Mouse (Mus musculus) CH12.LX (cell line): ENCODE results near the gene Pnpo. TPM values are rescaled to one million over a fixed set of nuclear protein-coding genes. Genes with fewer than 3 reads are reported as not detected.

ENCODE experiments used
- DNase-seq: peaks from one replicate; pipeline ENCODE4 v3.0.0-alpha.2; 2013; ENCODE audit errors: extremely low read depth
- H3K27ac ChIP-seq: 2 replicates; pipeline ENCODE4 v1.5.1; 2012; ENCODE audit warnings: low read depth, mild to moderate bottlenecking, control low read depth, moderate library complexity; ENCODE audit not compliant: insufficient read depth
- H3K27me3 ChIP-seq: replicated peaks from 2 replicates; pipeline ENCODE3; 2012; ENCODE audit warnings: inconsistent platforms
- H3K36me3 ChIP-seq, 2 experiments: replicated peaks in 1 of 2; 2 replicates each; pipeline versions ENCODE3 to v1.6.1; 2012; ENCODE audit warnings: inconsistent platforms in 1 of 2, low read length in 1 of 2, mild to moderate bottlenecking in 1 of 2, mixed read lengths in 1 of 2, moderate library complexity in 1 of 2; ENCODE audit not compliant: control insufficient read depth in 1 of 2, insufficient read depth in 1 of 2
- H3K4me1 ChIP-seq, 2 experiments: 2 replicates each; pipeline ENCODE4 v1.6.1; 2012; ENCODE audit warnings: inconsistent platforms in 1 of 2, moderate library complexity in 1 of 2; ENCODE audit not compliant: insufficient read depth in 2 of 2, control insufficient read depth in 1 of 2
- H3K4me2 ChIP-seq: 2 replicates; pipeline ENCODE4 v1.6.1; 2012; ENCODE audit warnings: low read depth, mild to moderate bottlenecking, control low read depth; ENCODE audit not compliant: poor library complexity, insufficient read depth, severe bottlenecking
- H3K4me3 ChIP-seq, 3 experiments: fragments of 150-350 bp in 1 of 3; sonication (generic) in 1 of 3; replicated peaks in 1 of 3; 2 replicates each; pipeline versions ENCODE3 to v1.5.1; 2011 to 2012; ENCODE audit warnings: low read depth in 2 of 3, low read length in 2 of 3, mild to moderate bottlenecking in 2 of 3, moderate library complexity in 2 of 3, control low read depth in 1 of 3, improper control_type of control experiment in 1 of 3, inconsistent platforms in 1 of 3, mixed read lengths in 1 of 3; ENCODE audit not compliant: poor library complexity in 1 of 3
- H3K79me2 ChIP-seq: replicated peaks from 2 replicates; pipeline ENCODE4 v1.6.1; 2012; ENCODE audit warnings: mild to moderate bottlenecking, moderate library complexity; ENCODE audit not compliant: control insufficient read depth, poor library complexity, insufficient read depth, severe bottlenecking; ENCODE audit errors: extremely low read depth
- H3K9ac ChIP-seq: 2 replicates; pipeline ENCODE4 v1.6.1; 2012; ENCODE audit warnings: low read depth, mild to moderate bottlenecking, control low read depth, moderate library complexity; ENCODE audit not compliant: insufficient read depth
- H3K9me3 ChIP-seq: replicated peaks from 2 replicates; pipeline ENCODE3; 2012; ENCODE audit warnings: low read length, inconsistent platforms, mixed read lengths
- CTCF ChIP-seq, 2 experiments: IDR thresholded peaks in 1 of 2; conservative IDR thresholded peaks in 1 of 2; 2 replicates each; pipeline ENCODE4 v1.5.1; 2011 to 2012; ENCODE audit warnings: low read depth in 2 of 2, low read length in 2 of 2, improper control_type of control experiment in 1 of 2, inconsistent platforms in 1 of 2, mild to moderate bottlenecking in 1 of 2, moderate library complexity in 1 of 2
- ETS1 ChIP-seq: conservative IDR thresholded peaks from 2 replicates; pipeline ENCODE4 v1.6.1; 2012; ENCODE audit warnings: low read depth, mild to moderate bottlenecking, inconsistent platforms, low read length, improper control_type of control experiment, moderate library complexity
- GABPA ChIP-seq: IDR thresholded peaks from 2 replicates; pipeline ENCODE4 v1.6.1; 2012; ENCODE audit warnings: low read depth, low read length, improper control_type of control experiment, inconsistent platforms; ENCODE audit not compliant: insufficient replicate concordance
- HCFC1 ChIP-seq: IDR thresholded peaks from 2 replicates; pipeline ENCODE4 v1.6.1; 2012; ENCODE audit warnings: low read depth, mild to moderate bottlenecking, inconsistent platforms, low read length, improper control_type of control experiment
- IRF4 ChIP-seq: IDR thresholded peaks from 2 replicates; pipeline ENCODE4 v1.6.1; 2014; ENCODE audit warnings: low read depth, mild to moderate bottlenecking, inconsistent platforms, low read length, improper control_type of control experiment
- JUN ChIP-seq: IDR thresholded peaks from 2 replicates; pipeline ENCODE4 v1.6.1; 2011; ENCODE audit warnings: low read depth, mild to moderate bottlenecking, low read length, improper control_type of control experiment, moderate library complexity; ENCODE audit not compliant: insufficient read depth
- JUND ChIP-seq: conservative IDR thresholded peaks from 2 replicates; pipeline ENCODE4 v1.6.1; 2011; ENCODE audit warnings: low read depth, low read length, improper control_type of control experiment
- KAT2A ChIP-seq: IDR thresholded peaks from 2 replicates; pipeline ENCODE4 v1.6.1; 2012; ENCODE audit warnings: low read length, improper control_type of control experiment, inconsistent platforms; ENCODE audit not compliant: insufficient replicate concordance
- MAX ChIP-seq: IDR thresholded peaks from 2 replicates; pipeline ENCODE4 v1.6.1; 2011; ENCODE audit warnings: low read length, improper control_type of control experiment
- MEF2A ChIP-seq: IDR thresholded peaks from 2 replicates; pipeline ENCODE4 v1.6.1; 2014; ENCODE audit warnings: low read depth, mild to moderate bottlenecking, inconsistent platforms, low read length, improper control_type of control experiment, borderline replicate concordance
- MYC ChIP-seq: IDR thresholded peaks from 2 replicates; pipeline ENCODE4 v1.6.1; 2011; ENCODE audit warnings: low read depth, mild to moderate bottlenecking, improper control_type of control experiment, low read length
- SIN3A ChIP-seq: IDR thresholded peaks from 2 replicates; pipeline ENCODE4 v1.6.1; 2012; ENCODE audit warnings: low read length, improper control_type of control experiment, inconsistent platforms
- SMC3 ChIP-seq: IDR thresholded peaks from 2 replicates; pipeline ENCODE4 v1.6.1; 2011; ENCODE audit warnings: low read depth, low read length, improper control_type of control experiment
- TCF12 ChIP-seq: IDR thresholded peaks from 2 replicates; pipeline ENCODE4 v1.6.1; 2014; ENCODE audit warnings: low read depth, mild to moderate bottlenecking, inconsistent platforms, low read length, improper control_type of control experiment
- dilution Hi-C: fragments of 300-500 bp; cut with MboI; formaldehyde crosslinking; loops from 2 replicates; pipeline ENCODE4 v1.14.3; 2020; ENCODE audit warnings: low sequenced_read_pairs; ENCODE audit not compliant: extremely low pct_unique_long_range_greater_than_20kb, extremely low pct_ligation_motif_present
- in situ Hi-C: fragments of 300-500 bp; cut with MboI; formaldehyde crosslinking; loops from 3 replicates; pipeline ENCODE4 v1.14.3; 2019; ENCODE audit warnings: low sequenced_read_pairs, low pct_ligation_motif_present, low pct_unique_long_range_greater_than_20kb, mixed read lengths
- polyA plus RNA-seq: library from polyadenylated mRNA; unstranded; fragments of >175 nt; gene quantifications from 2 replicates; pipeline ENCODE4 v1.2.1, GENCODE M21; 2012; ENCODE audit warnings: low read depth; ENCODE audit not compliant: insufficient read length
- total RNA-seq, 2 experiments: library from RNA; depleted of rRNA; stranded (reverse); fragments of 300-350 nt in 1 of 2; fragments of >200 nt in 1 of 2; gene quantifications; 2 replicates each; pipeline ENCODE4 v1.2.3; 2012 to 2014

Pnpo gene
- total and polyA plus RNA-seq, 3 experiments = 36.3 to 54.3 (median 38.5) TPM

- peaks cover 16 to 61% of the 10 kb centered on the region in 2 experiments for H3K36me3 ChIP-seq
- H3K79me2 ChIP-seq = peaks cover 11% of the 10 kb centered on the region; the same call in 1 of the 2 replicates
- TF ChIP-seq IRF4 (no peak), SMC3 (no peak), SIN3A (no peak), TCF12 (no peak), HCFC1 (no peak), JUN (no peak), ETS1 (no peak), GABPA (no peak), JUND (no peak), CTCF (conservative IDR thresholded peaks at IDR 0.05 in 1 of 2, IDR thresholded peaks at IDR 0.05 in 1 of 2; ENCODE audit: low read depth in 2 of 2, low read length in 2 of 2) (no peak), KAT2A (no peak), MEF2A (no peak), MAX (no peak), MYC (no peak)
- dilution Hi-C loops (no loop called here), in situ Hi-C loops (no loop called here)
- no peak overlapping the region for H3K9ac ChIP-seq
- H3K4me2 ChIP-seq = no peak overlapping the region
- no peaks in the 10 kb centered on the region for H3K27me3 ChIP-seq
- no peaks in the 10 kb centered on the region for H3K9me3 ChIP-seq
- peaks cover 3 to 60% of the 10 kb centered on the region in 2 experiments for H3K4me1 ChIP-seq
- H3K4me3 ChIP-seq = no peak overlapping the region
- DNase-seq = no peak
- no peak overlapping the region for H3K27ac ChIP-seq
These were observed 1.7 kb downstream of the Pnpo start for GRCm38 (mm10) chr11:96941989-96942590.

- in situ Hi-C loops (no loop called here), dilution Hi-C loops (no loop called here)
- H3K27me3 ChIP-seq = no peaks in the 10 kb centered on the region
- H3K4me3 ChIP-seq = no peak overlapping the region
- DNase-seq = no peak
- no peak overlapping the region for H3K9ac ChIP-seq
- H3K9me3 ChIP-seq = no peaks in the 10 kb centered on the region
- peaks cover 16 to 53% of the 10 kb centered on the region in 2 experiments for H3K36me3 ChIP-seq
- peaks cover 3 to 49% of the 10 kb centered on the region in 2 experiments for H3K4me1 ChIP-seq
- H3K27ac ChIP-seq = no peak overlapping the region
- no peak overlapping the region for H3K4me2 ChIP-seq
- no peak for TF ChIP-seq SMC3
- TF ChIP-seq, all 38 proteins: peak for 0
- peaks cover 8% of the 10 kb centered on the region; the same call in 1 of the 2 replicates for H3K79me2 ChIP-seq
These were observed 3.0 kb downstream of the Pnpo start for GRCm38 (mm10) chr11:96940578-96941465.
